Mouse (Mus musculus) megakaryocyte-erythroid progenitor cell, adult 5-6 weeks (primary cell): Measurements from ENCODE around the gene Cers3. TPM values are rescaled to one million over a fixed set of nuclear protein-coding genes. Genes with fewer than 3 reads are reported as not detected.

ENCODE experiments used
- ATAC-seq: replicated peaks from 2 replicates; pipeline ENCODE4 v1.8.0; 2016; ENCODE audit warnings: mild to moderate bottlenecking, inconsistent platforms; ENCODE audit not compliant: severe bottlenecking, poor library complexity, low FRiP score, low TSS enrichment
- total RNA-seq, 2 experiments: library from RNA; stranded (forward) in 1 of 2; stranded (reverse) in 1 of 2; fragments of 200-1000, 215-1000 nt in 1 of 2; fragments of >200 nt in 1 of 2; fragmentation: Nextera tagmentation in 1 of 2; gene quantifications; 2 replicates each; pipeline ENCODE4 v1.2.3; 2014 to 2017

Gene Cers3
- total RNA-seq, 2 experiments from 2014 or later = 0.52 TPM; not detected in 1

DNA sequence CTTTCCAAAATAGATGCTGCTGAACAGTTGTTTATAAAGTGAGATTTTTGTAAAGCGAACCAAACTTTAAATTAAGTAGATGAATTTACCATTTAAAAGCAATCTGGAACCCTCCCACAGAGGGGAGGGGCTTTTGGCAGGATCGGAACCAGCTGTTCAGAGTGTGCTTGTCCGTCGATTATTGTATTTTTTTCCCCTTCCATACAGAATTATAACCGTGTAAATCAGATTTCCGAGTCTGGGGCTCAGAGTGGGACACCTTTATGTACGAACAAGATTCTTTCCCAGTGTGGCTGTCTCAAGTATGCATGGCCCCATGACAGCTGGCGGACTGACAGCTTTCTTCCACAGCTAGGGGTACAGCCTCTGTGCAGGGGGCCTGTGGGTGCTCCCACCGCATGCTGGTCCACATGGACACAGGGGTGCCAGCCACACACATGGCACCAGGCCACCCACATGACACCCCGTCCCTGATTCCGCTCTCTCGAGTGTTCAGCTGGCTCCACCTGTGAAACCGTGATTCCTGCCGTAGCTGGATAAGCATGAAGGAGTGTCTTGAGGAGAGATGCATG is 128.7 kb downstream of the Cers3 start:
- ATAC-seq = no peak

DNA sequence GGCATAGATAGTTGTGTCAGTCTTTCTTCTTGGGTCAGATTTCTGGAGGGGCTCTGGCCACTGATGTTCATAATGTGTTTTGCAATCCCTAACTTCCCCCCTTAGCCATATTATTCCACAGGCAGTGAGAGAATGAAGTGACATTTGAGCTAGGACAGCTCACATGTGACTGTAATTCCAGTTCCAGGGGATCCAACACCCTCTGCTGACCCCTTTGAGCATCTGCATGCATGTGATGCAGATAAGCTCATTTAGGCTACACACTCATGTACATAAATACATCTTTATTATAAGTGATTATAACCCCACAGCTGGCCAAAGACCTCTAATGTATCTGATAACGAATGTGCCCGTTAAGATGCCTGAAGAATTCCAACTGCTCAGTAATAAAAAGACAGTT is 129.9 kb downstream of the Cers3 start:
- ATAC-seq = no peak

Other genes starting within 250 kb of the Cers3 start
- 8.6 and 12.6 TPM in 2 replicates for gene Asb7, start 53.9 kb upstream of the Cers3 start, total RNA-seq (2014; fragmentation: Nextera tagmentation)
- gene Asb7, start 53.9 kb upstream of the Cers3 start, total RNA-seq (2017) = 8.4 and 9.2 TPM in 2 replicates
- 6.5 and 16.3 TPM in 2 replicates for gene Lins1, start 53.6 kb upstream of the Cers3 start, total RNA-seq (2014; fragmentation: Nextera tagmentation)
- 9.4 and 13.2 TPM in 2 replicates for gene Lins1, start 53.6 kb upstream of the Cers3 start, total RNA-seq (2017)
- 1.2 TPM in 1 of 2 replicates, not detected in the other for gene Adamts17, start 96.2 kb downstream of the Cers3 start, total RNA-seq (2014; fragmentation: Nextera tagmentation)
- gene Adamts17, start 96.2 kb downstream of the Cers3 start, total RNA-seq (2017) = not detected in 2 replicates